Mouse (Mus musculus): ENCODE measurements around the gene Cit.

Cit gene

GRCm38 (mm10) chr5:115851029-115851365 lies 5.9 kb downstream of the Cit start:
- DNase-seq (ENCODE audit: low spot score) = no peak

GRCm38 (mm10) chr5:115852431-115852830 lies 7.4 kb downstream of the Cit start:
- no peak for DNase-seq (ENCODE audit: low spot score)

GRCm38 (mm10) chr5:115853691-115854090 lies 8.6 kb downstream of the Cit start:
- DNase-seq (ENCODE audit: low spot score) = no peak

GRCm38 (mm10) chr5:115854370-115854769 lies 9.3 kb downstream of the Cit start:
- no peak for DNase-seq (ENCODE audit: low spot score)

GRCm38 (mm10) chr5:115858652-115859051 lies 13.6 kb downstream of the Cit start:
- peak; percentile 45 for DNase-seq (ENCODE audit: low spot score)

- no peak for DNase-seq (ENCODE audit: low spot score)
Measured at GRCm38 (mm10) chr5:115859461-115859860, 14.4 kb downstream of the Cit start.

GRCm38 (mm10) chr5:115861991-115862390 lies 16.9 kb downstream of the Cit start:
- no peak for DNase-seq (ENCODE audit: low spot score)

- no peak for DNase-seq (ENCODE audit: low spot score)
Measured at GRCm38 (mm10) chr5:115862439-115862838, 17.4 kb downstream of the Cit start.

- DNase-seq (ENCODE audit: low spot score) = no peak
Measured at GRCm38 (mm10) chr5:115866296-115866695, 21.2 kb downstream of the Cit start.

- DNase-seq (ENCODE audit: low spot score) = no peak
Measured at GRCm38 (mm10) chr5:115868540-115868939, 23.5 kb downstream of the Cit start.

- DNase-seq (ENCODE audit: low spot score) = no peak
Measured at GRCm38 (mm10) chr5:115869198-115869597, 24.1 kb downstream of the Cit start.

GRCm38 (mm10) chr5:115871153-115871552 lies 26.1 kb downstream of the Cit start:
- no peak for DNase-seq (ENCODE audit: low spot score)

GRCm38 (mm10) chr5:115872106-115872505 lies 27.0 kb downstream of the Cit start:
- DNase-seq (ENCODE audit: low spot score) = no peak

- DNase-seq (ENCODE audit: low spot score) = no peak
Measured at GRCm38 (mm10) chr5:115872956-115873355, 27.9 kb downstream of the Cit start.

GRCm38 (mm10) chr5:115877425-115877824 lies 32.3 kb downstream of the Cit start:
- no peak for DNase-seq (ENCODE audit: low spot score)

GRCm38 (mm10) chr5:115882165-115882564 lies 37.1 kb downstream of the Cit start:
- DNase-seq (ENCODE audit: low spot score) = no peak

GRCm38 (mm10) chr5:115884429-115884828 lies 39.4 kb downstream of the Cit start:
- no peak for DNase-seq (ENCODE audit: low spot score)

- no peak for DNase-seq (ENCODE audit: low spot score)
Measured at GRCm38 (mm10) chr5:115893772-115894171, 48.7 kb downstream of the Cit start.

- DNase-seq (ENCODE audit: low spot score) = no peak
Measured at GRCm38 (mm10) chr5:115897036-115897435, 52.0 kb downstream of the Cit start.

GRCm38 (mm10) chr5:115907037-115908009 lies 62.2 kb downstream of the Cit start:
- peak; percentile 61 for DNase-seq (ENCODE audit: low spot score)

- peak; percentile 60 for DNase-seq (ENCODE audit: low spot score)
Measured at GRCm38 (mm10) chr5:115908251-115908650, 63.2 kb downstream of the Cit start.

- no peak for DNase-seq (ENCODE audit: low spot score)
Measured at GRCm38 (mm10) chr5:115908699-115909098, 63.6 kb downstream of the Cit start.

- DNase-seq (ENCODE audit: low spot score) = no peak
Measured at GRCm38 (mm10) chr5:115909106-115909505, 64.0 kb downstream of the Cit start.

- DNase-seq (ENCODE audit: low spot score) = no peak
Measured at GRCm38 (mm10) chr5:115910491-115910890, 65.4 kb downstream of the Cit start.

Measured in embryo, embryonic 10.5 days (tissue).